Mouse (Mus musculus): Measurements from ENCODE around the gene Pxn.
"Not testable (repeated sequence)": the region's sequence is repeated elsewhere in the genome, so short reads cannot be mapped to it uniquely, and the experiment has no call there.

The Pxn gene

GRCm38 (mm10) chr5:115486726-115487125 lies 19.8 kb upstream of the Pxn start:
- DNase-seq (ENCODE audit: low spot score in 2 of 2): no peak

GRCm38 (mm10) chr5:115487353-115487752 lies 19.1 kb upstream of the Pxn start:
- DNase-seq (ENCODE audit: low spot score in 2 of 2): no peak

- DNase-seq (ENCODE audit: low spot score in 2 of 2): no peak
Observed at GRCm38 (mm10) chr5:115487942-115488580, 18.4 kb upstream of the Pxn start.

GRCm38 (mm10) chr5:115488841-115489698 lies 17.4 kb upstream of the Pxn start:
- DNase-seq (ENCODE audit: low spot score in 2 of 2): peak; percentile 88 to 90

- peak; percentile 92 to 94 for DNase-seq (ENCODE audit: low spot score in 2 of 2)
Observed at GRCm38 (mm10) chr5:115489699-115490637, 16.5 kb upstream of the Pxn start.

GRCm38 (mm10) chr5:115490638-115491000 lies 15.9 kb upstream of the Pxn start:
- peak in 1 of 2 experiments; percentile 17 for DNase-seq (ENCODE audit: low spot score in 2 of 2)

- DNase-seq (ENCODE audit: low spot score in 2 of 2): no peak
Observed at GRCm38 (mm10) chr5:115491076-115491475, 15.4 kb upstream of the Pxn start.

GRCm38 (mm10) chr5:115491771-115492322 lies 14.6 kb upstream of the Pxn start:
- peak; percentile 56 to 60 for DNase-seq (ENCODE audit: low spot score in 2 of 2)

GRCm38 (mm10) chr5:115492711-115493335 lies 13.7 kb upstream of the Pxn start:
- DNase-seq (ENCODE audit: low spot score in 2 of 2): no peak

GRCm38 (mm10) chr5:115493441-115493840 lies 13.0 kb upstream of the Pxn start:
- DNase-seq (ENCODE audit: low spot score in 2 of 2): no peak

- not testable (repeated sequence) for DNase-seq (ENCODE audit: low spot score in 2 of 2)
Observed at GRCm38 (mm10) chr5:115495618-115496017, 10.9 kb upstream of the Pxn start.

- DNase-seq (ENCODE audit: low spot score in 2 of 2): no peak
Observed at GRCm38 (mm10) chr5:115497033-115497432, 9.4 kb upstream of the Pxn start.

- DNase-seq (ENCODE audit: low spot score in 2 of 2): no peak
Observed at GRCm38 (mm10) chr5:115498307-115499240, 7.9 kb upstream of the Pxn start.

- peak in 1 of 2 experiments; percentile 24 for DNase-seq (ENCODE audit: low spot score in 2 of 2)
Observed at GRCm38 (mm10) chr5:115500383-115500935, 6.0 kb upstream of the Pxn start.

- DNase-seq (ENCODE audit: low spot score in 2 of 2): no peak
Observed at GRCm38 (mm10) chr5:115503035-115503434, 3.4 kb upstream of the Pxn start.

GRCm38 (mm10) chr5:115505617-115506016 lies 859 bp upstream of the Pxn start:
- not testable (repeated sequence) for DNase-seq (ENCODE audit: low spot score in 2 of 2)

- DNase-seq (ENCODE audit: low spot score in 2 of 2): no peak
Observed at GRCm38 (mm10) chr5:115507267-115507980, 948 bp downstream of the Pxn start.

- no peak for DNase-seq (ENCODE audit: low spot score in 2 of 2)
Observed at GRCm38 (mm10) chr5:115507981-115508858, 1.7 kb downstream of the Pxn start.

All from natural killer cell, adult 2 months (primary cell).